In the genomic region with DNA sequence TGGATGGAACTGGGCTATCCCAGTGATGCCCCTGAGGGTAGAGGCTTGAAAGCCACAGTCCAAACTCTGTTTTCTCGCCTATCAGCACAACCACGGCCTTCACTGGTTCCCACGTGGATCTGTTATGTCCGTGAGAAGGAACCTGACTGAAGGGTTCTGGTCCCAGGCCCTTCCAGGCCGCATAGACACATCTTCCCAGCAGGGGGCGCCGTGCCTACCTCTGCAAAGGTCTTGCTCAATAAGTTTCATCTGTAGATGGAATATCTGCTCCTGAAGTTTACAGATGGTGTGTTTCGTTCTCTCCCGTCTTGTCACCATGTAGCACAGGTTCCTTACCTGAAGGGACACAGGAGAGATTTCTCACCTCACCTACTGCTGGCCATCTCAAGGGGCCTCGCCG, we compare ENCODE assay signal across 8 mouse cellular contexts. TPM values are rescaled to one million over a fixed set of nuclear protein-coding genes. Genes with fewer than 3 reads are reported as not detected.
DNase-seq lines count a peak whose midpoint lies in the region; ATAC-seq and TF ChIP-seq lines count a peak whose summit lies in the region.

No protein-coding gene starts in this region.

- H3K4me1 ChIP-seq in kidney, adult 2 months (ENCODE audit: control insufficient read depth, insufficient read depth, low read length), result peaks cover 14% of the 10 kb centered on the region; the same call in 1 of the 2 replicates
- H3K4me1 ChIP-seq in kidney, embryonic 14.5 days (ENCODE audit: control insufficient read depth, insufficient read depth, low read length), result no peaks in the 10 kb centered on the region
- no peaks in the 10 kb centered on the region for H3K4me1 ChIP-seq in embryonic facial prominence, embryonic 11.5 days (ENCODE audit: control insufficient read depth, insufficient read depth, low read length)
- H3K4me1 ChIP-seq in liver, embryonic 16.5 days (ENCODE audit: control insufficient read depth, low read depth, low read length), result peaks cover 24% of the 10 kb centered on the region

- H3K27ac ChIP-seq in kidney, adult 2 months (ENCODE audit: insufficient read depth, low read depth, low read length), result no peak overlapping the region
- no peak overlapping the region for H3K27ac ChIP-seq in kidney, embryonic 14.5 days (ENCODE audit: low read depth, low read length)
- H3K27ac ChIP-seq in embryonic facial prominence, embryonic 11.5 days (replicated peaks; ENCODE audit: low read depth, low read length), result no peak overlapping the region
- H3K27ac ChIP-seq in liver, embryonic 16.5 days (ENCODE audit: low read length), result 0 out of 2 replicates have a peak overlapping the region, but pooled peaks have one; percentile 8

- H3K27me3 ChIP-seq in kidney, adult 2 months (replicated peaks; ENCODE audit: control insufficient read depth, insufficient read depth, low read length), result no peaks in the 10 kb centered on the region
- H3K27me3 ChIP-seq in kidney, embryonic 14.5 days (ENCODE audit: control insufficient read depth, insufficient read depth, low read length), result no peaks in the 10 kb centered on the region
- H3K27me3 ChIP-seq in embryonic facial prominence, embryonic 11.5 days (ENCODE audit: control insufficient read depth, insufficient read depth, low read length), result no peaks in the 10 kb centered on the region
- no peaks in the 10 kb centered on the region for H3K27me3 ChIP-seq in liver, embryonic 16.5 days (ENCODE audit: control insufficient read depth, insufficient read depth, low read depth, low read length)

- no peaks in the 10 kb centered on the region for H3K9me3 ChIP-seq in kidney, embryonic 14.5 days (ENCODE audit: control insufficient read depth, low read length)
- H3K9me3 ChIP-seq in embryonic facial prominence, embryonic 11.5 days (replicated peaks; ENCODE audit: control insufficient read depth, low read length), result no peaks in the 10 kb centered on the region
- H3K9me3 ChIP-seq in liver, embryonic 16.5 days (replicated peaks; ENCODE audit: control insufficient read depth, low read length), result no peaks in the 10 kb centered on the region

- no peak overlapping the region for H3K4me2 ChIP-seq in kidney, embryonic 14.5 days (replicated peaks; ENCODE audit: low read depth, low read length)
- H3K4me2 ChIP-seq in embryonic facial prominence, embryonic 11.5 days (ENCODE audit: low read depth, low read length), result no peak overlapping the region
- H3K4me2 ChIP-seq in liver, embryonic 16.5 days (ENCODE audit: low read depth, low read length), result no peak overlapping the region

- ATAC-seq in kidney, embryonic 14.5 days (ENCODE audit: low FRiP score, low TSS enrichment), result no peak
- ATAC-seq in embryonic facial prominence, embryonic 11.5 days (replicated peaks; ENCODE audit: insufficient number of reproducible peaks, low FRiP score, low TSS enrichment, low read depth), result no peak
- no peak for ATAC-seq in liver, embryonic 16.5 days (ENCODE audit: low read depth)

- peak; percentile 95 for TF ChIP-seq CTCF in kidney, adult 2 months (conservative IDR thresholded peaks at IDR 0.05; ENCODE audit: insufficient read depth, insufficient read length, low read depth, low read length)

- no peak overlapping the region for H3K9ac ChIP-seq in kidney, embryonic 14.5 days (ENCODE audit: low read depth, low read length)
- no peak overlapping the region for H3K9ac ChIP-seq in embryonic facial prominence, embryonic 11.5 days (replicated peaks; ENCODE audit: low read length)
- H3K9ac ChIP-seq in liver, embryonic 16.5 days (ENCODE audit: low read depth, low read length), result no peak overlapping the region

- no peak for TF ChIP-seq POLR2A in kidney, adult 2 months (IDR thresholded peaks at IDR 0.05; ENCODE audit: low read depth, low read length)

- 30% methylated on average over 11 of the region's 11 CpGs for WGBS in kidney, adult 2 months
- WGBS in kidney, embryonic 14.5 days, result 45% methylated on average over 11 of the region's 11 CpGs
- 42% methylated on average over 11 of the region's 11 CpGs for WGBS in embryonic facial prominence, embryonic 11.5 days
- 27% methylated on average over 11 of the region's 11 CpGs for WGBS in liver, embryonic 16.5 days (ENCODE audit: insufficient replicate concordance)

- peak; percentile 84 for DNase-seq in kidney, adult 2 months
- DNase-seq in adrenal gland, postnatal 10 days, result peak; percentile 91
- peak; percentile 84 for DNase-seq in embryonic facial prominence, embryonic 11.5 days (ENCODE audit: low spot score)
- peak; percentile 85 for DNase-seq in kidney, adult 9 months
- DNase-seq in retina, postnatal 7 days (ENCODE audit: low read depth, low spot score), result peak; percentile 49
- DNase-seq in urinary bladder, adult 18-20 months (ENCODE audit: low spot score in 2 of 2), result peak; percentile 57 to 59

- no peak overlapping the region for H3K4me3 ChIP-seq in kidney, adult 2 months (ENCODE audit: insufficient read depth, low read depth, low read length)
- H3K4me3 ChIP-seq in kidney, embryonic 14.5 days (ENCODE audit: low read length), result no peak overlapping the region
- no peak overlapping the region for H3K4me3 ChIP-seq in embryonic facial prominence, embryonic 11.5 days (ENCODE audit: low read depth, low read length)
- H3K4me3 ChIP-seq in liver, embryonic 16.5 days (ENCODE audit: low read depth, low read length), result no peak overlapping the region

- H3K36me3 ChIP-seq in kidney, adult 2 months (ENCODE audit: control insufficient read depth, insufficient read depth, low read length), result no peaks in the 10 kb centered on the region; the same call in 1 of the 2 replicates
- no peaks in the 10 kb centered on the region for H3K36me3 ChIP-seq in kidney, embryonic 14.5 days (ENCODE audit: control insufficient read depth, insufficient read depth, low read length)
- no peaks in the 10 kb centered on the region for H3K36me3 ChIP-seq in embryonic facial prominence, embryonic 11.5 days (replicated peaks; ENCODE audit: control insufficient read depth, insufficient read depth, low read depth, low read length)
- no peaks in the 10 kb centered on the region for H3K36me3 ChIP-seq in liver, embryonic 16.5 days (ENCODE audit: control insufficient read depth, insufficient read depth)

RNA-seq across cellular contexts. Expression of gene Jade2, which starts 36.6 kb away (rescaled TPM):
- polyA plus RNA-seq in kidney, adult 2 months (2012; rRNA removed), result 13.4 and 13.8 TPM in 2 replicates
- 0.37 and 0.38 TPM in 2 replicates for polyA plus RNA-seq in kidney, embryonic 14.5 days (2014; fragmentation: Nextera tagmentation; extraction: Ambion mirVana)
- 10 to 100 TPM; 10.7 to 11.4 TPM for total RNA-seq in adrenal gland, postnatal 10 days (2021)
- polyA plus RNA-seq in embryonic facial prominence, embryonic 11.5 days (2014; fragmentation: Nextera tagmentation; extraction: Ambion mirVana), result 0.26 and 0.52 TPM in 2 replicates
- polyA plus RNA-seq in liver, embryonic 16.5 days (2015; fragmentation: Nextera tagmentation; extraction: Ambion mirVana), result 0.64 and 0.79 TPM in 2 replicates

RNA-seq across cellular contexts. Expression of gene Sar1b, which starts 57.4 kb away (rescaled TPM):
- polyA plus RNA-seq in kidney, adult 2 months (2012; rRNA removed), result 47.1 and 62.2 TPM in 2 replicates
- polyA plus RNA-seq in kidney, embryonic 14.5 days (2014; fragmentation: Nextera tagmentation; extraction: Ambion mirVana), result 116 and 133 TPM in 2 replicates
- 100 to 1,000 TPM in 1 of 2 experiments, 10 to 100 TPM in 1; 89.4 to 100 TPM for total RNA-seq in adrenal gland, postnatal 10 days (2021)
- polyA plus RNA-seq in embryonic facial prominence, embryonic 11.5 days (2014; fragmentation: Nextera tagmentation; extraction: Ambion mirVana), result 104 and 108 TPM in 2 replicates
- polyA plus RNA-seq in liver, embryonic 16.5 days (2015; fragmentation: Nextera tagmentation; extraction: Ambion mirVana), result 73.4 and 77.2 TPM in 2 replicates

RNA-seq across cellular contexts. Expression of gene Sec24a, which starts 57.4 kb away (rescaled TPM):
- polyA plus RNA-seq in kidney, adult 2 months (2012; rRNA removed), result 14.7 and 14.8 TPM in 2 replicates
- polyA plus RNA-seq in kidney, embryonic 14.5 days (2014; fragmentation: Nextera tagmentation; extraction: Ambion mirVana), result 12.4 and 18.3 TPM in 2 replicates
- total RNA-seq in adrenal gland, postnatal 10 days (2021), result 10 to 100 TPM; 29.2 to 31.6 TPM
- polyA plus RNA-seq in embryonic facial prominence, embryonic 11.5 days (2014; fragmentation: Nextera tagmentation; extraction: Ambion mirVana), result 10.5 and 11.5 TPM in 2 replicates
- 7.9 and 8.8 TPM in 2 replicates for polyA plus RNA-seq in liver, embryonic 16.5 days (2015; fragmentation: Nextera tagmentation; extraction: Ambion mirVana)
